Mouse (Mus musculus) ovary, postnatal 10 days (tissue): ENCODE data around the gene 4430402I18Rik.

Source experiments
- DNase-seq: peaks from one replicate; pipeline ENCODE4 v3.0.0; 2022; ENCODE audit warnings: low spot score

The 4430402I18Rik gene

DNA sequence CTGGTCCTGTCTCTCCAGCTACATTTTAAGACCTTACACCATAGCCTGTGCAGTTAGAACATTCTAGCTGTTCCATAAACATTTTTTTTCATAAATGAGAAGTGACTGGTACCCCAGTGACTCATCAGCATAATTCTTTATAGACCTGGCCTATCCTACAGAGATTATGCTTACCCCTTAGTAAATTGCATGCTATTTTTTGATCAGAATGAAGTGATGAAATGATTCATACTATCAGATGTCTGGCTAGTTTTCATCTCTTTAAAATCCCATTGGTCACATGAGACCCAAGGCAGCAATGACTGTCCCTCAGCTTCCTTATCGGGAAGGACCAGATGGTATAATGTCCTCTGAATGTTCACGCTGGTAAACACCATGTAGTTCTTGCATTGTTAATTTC is 66.8 kb downstream of the 4430402I18Rik start:
- no peak for DNase-seq

DNA sequence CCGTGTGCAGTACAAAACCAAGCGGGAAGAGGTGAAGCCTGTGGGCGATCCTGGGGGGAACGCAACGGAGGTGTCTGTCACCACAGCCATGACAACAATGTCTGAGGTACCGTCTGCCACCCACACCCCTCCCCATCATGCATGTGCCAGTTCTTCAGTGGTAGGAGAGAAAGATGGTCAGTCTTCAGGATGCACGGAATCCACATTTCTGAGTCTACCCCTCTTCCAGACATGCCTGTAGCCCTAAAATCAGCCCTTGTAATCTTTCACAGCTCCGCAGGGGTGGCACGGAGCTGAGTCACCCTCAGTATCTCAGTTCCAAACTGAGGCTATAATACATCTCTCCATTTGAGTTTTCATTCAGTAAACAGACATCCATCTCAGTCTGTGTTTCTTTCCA is 70.1 kb downstream of the 4430402I18Rik start:
- DNase-seq: no peak

DNA sequence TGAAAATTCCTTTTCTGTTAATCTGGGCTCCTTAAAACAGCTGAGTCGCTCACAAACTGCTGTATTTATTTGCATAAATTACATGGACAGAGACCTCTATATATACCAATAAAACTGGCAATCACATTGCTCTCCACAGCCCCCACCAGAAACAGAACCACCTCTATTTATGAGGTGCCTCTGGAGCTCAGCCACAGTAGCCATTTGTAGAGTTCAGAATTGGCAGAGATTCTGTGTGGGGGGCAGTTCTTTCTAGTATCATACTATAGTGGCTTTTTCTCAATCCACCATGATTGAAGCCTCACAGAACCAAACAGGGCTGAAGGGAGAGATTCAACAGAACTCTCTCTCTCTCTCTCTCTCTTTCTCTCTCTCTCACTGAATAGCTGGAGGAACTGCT is 71.0 kb downstream of the 4430402I18Rik start:
- DNase-seq: no peak

DNA sequence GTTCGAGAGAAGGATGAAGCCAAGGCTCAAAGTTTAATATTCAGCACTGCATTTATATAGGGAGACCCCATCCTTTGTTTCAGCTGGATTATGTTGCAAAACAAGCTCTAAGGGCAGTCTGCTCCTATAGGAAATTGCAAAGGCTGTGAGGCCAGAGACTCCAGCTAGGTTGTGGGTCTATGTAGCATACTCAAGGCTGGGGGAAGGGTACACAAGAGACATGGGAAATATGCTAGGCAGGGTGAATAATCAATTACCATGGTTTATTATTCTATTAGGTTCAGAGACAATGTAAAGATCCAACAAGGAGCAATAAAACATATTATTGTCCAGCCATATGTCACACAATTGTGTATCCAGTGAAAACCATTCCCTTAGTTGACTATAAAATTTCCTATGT is 75.7 kb downstream of the 4430402I18Rik start:
- DNase-seq: no peak

DNA sequence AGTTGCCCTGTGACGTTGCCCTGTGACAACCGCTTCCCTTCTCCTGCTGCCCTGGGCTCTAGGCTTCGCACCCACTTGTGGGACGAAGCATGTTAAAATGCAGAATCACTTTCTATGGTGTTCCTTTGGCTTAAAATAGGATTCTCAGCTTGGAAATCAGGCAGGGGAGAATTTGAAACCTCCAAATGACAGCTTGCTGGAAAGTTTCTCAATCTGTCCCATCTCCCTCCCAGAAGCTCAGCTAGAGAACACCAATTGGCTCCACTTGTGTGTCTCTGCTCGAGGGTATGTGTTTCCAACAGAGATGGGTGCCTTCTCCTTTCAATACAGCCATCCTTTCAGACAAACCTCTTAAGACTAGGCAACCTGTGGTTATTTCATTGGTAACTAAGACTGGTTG is 76.4 kb downstream of the 4430402I18Rik start:
- no peak for DNase-seq

DNA sequence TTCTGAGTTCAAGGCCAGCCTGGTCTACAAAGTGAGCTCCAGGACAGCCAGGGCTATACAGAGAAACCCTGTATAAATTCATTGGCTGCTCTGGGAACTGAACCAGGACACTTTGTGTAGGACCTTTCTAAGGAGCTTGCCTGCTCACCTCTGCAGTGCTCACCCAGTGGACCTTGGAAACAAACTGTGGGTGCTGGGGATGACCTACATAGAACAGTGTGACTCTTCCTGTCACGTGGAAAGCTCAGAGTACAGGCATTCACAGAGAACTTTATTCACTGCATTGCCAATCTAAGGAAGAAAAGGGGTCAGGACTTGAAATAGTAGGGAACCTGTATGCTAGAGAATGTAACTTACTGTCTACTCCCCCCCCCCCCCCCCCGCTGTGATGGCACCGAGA is 78.3 kb downstream of the 4430402I18Rik start:
- DNase-seq: no peak

DNA sequence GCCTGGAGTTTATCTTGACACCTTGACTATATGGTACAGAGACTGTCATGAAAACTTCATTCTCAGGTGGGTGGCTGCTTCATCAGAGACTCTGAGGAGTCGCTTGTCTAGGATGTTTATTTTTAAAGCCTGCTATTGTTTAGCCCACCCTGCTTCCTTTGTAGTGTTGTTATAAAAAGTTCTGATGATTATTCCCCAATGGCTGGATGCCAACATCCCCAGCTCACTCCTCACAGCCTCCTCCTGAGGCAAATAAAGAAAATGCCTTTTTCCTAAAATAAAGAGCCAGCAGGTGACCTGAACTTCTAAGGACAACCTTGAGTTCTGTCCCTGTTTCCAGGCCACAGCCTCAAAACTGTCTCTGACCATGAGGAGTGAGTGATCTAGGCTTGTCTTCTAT is 79.1 kb downstream of the 4430402I18Rik start:
- no peak for DNase-seq

DNA sequence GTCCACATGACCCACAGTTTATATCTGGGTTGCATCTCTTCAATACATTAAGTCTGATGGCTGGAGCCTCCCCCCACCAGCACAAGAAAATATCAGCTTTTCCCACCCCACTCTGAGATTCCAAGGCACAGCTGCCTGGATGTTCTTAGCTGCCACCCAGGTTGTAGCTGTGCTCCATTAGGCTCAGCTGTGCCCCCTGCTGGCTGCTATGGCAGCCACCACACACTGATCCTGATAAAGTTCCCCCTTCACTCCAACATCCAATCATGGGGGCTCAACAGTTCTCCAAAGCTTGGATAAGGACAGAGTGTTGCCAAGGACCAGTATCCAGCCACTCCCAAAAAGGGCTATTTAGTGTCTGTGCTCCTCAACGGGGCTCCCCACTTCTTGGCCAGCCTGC is 84.5 kb downstream of the 4430402I18Rik start:
- DNase-seq: no peak

DNA sequence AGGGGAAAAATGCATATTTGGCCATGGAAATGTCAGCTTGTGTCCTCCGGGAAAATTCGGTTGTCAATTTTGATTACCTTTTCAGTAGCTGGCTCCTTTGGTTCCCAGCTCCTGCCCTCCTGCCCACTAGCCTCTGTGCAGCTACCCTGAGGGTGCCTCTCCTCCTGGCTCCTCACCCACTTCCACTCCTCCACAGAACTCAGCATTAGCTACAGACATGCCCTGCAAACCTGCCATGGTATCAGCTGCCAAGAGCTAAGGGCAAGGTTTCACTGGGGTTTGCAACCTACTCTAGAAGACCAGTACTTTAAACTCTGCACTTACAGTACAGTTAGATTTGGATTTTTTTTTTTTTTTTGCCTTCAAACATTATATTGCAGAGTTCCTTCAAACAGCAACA is 88.1 kb downstream of the 4430402I18Rik start:
- DNase-seq: no peak

DNA sequence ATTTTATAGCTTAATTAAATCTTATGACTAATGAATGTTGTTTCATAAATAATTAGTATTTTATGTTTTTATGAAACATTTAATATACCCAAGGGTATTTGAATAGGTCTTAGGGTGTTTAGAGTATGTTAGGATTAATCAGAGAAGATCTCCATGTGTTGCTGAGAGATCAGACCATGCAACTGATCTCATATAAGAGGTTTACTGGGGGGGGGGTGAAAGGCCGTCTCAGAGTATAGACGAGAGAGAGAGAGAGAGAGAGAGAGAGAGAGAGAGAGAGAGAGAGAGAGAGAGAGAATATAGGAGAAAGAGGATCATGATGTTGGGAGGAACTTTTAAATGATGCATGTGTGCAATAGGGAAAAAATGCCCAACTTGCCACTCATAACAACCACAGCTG is 97.2 kb downstream of the 4430402I18Rik start:
- DNase-seq: no peak

DNA sequence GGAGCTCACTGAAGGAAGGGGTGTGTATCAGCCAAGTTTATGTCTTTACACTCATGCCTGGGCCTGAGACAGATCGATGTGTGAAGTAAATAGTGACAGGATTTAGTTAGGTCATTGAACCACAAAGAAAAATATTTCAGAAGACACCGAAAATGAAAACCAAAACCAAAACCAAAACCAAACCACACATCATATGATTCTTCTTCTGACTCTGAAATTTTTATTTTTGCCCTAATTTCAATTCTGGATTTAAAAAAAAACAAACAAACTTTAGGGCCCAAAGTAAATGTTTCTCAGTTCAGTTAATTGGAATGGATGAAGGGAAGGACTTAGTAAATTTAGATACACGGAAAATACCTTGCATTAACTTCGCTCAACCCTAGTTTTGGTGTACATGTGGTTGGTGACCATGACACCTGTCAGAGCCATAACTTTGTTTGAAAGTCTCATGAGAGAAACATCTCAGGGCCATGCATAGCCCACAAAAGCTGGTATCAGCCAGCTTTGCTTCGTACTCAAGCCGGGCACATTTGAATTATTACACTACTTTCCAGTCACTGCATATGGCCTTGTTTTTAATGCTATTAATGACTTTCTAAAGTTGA is 98.2 kb downstream of the 4430402I18Rik start:
- no peak for DNase-seq

DNA sequence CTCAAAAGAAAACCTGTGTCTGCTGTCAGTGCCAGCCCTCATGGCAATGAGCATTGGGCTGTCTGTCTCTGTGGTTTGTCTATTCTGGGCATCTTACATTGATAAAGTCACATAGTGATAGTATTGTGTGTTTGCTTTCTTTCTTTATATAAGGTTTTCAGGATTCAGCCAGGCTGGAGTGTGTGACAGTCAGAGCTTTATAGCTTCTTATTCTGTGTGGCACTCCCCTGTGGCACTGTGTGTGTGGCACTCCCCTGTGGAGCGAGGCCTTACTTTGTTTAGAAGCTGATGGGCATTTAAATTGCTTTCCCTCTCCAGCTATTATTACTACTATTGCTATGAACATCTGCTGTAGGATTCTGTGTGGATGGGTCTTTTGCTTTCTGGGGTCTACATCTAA is 102.1 kb downstream of the 4430402I18Rik start:
- DNase-seq: no peak

DNA sequence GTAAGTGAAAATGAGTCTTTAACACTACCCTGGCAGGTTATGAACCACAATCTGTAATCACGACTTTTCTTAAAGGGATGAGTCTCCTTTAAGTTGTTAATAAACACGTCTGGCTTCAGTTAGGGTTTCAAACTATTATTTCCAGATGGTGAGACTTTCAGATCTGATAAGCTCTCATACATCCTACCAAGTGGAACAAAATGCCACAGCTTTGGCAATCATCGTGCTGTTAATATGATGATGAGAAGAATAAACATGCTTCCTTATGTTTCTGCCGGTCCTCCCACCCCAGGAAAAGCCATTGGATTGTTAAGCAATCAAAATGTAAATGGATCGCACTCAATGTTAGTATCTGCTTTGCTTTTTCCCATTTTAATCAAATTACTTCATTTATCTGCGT is 102.6 kb downstream of the 4430402I18Rik start:
- DNase-seq: no peak

DNA sequence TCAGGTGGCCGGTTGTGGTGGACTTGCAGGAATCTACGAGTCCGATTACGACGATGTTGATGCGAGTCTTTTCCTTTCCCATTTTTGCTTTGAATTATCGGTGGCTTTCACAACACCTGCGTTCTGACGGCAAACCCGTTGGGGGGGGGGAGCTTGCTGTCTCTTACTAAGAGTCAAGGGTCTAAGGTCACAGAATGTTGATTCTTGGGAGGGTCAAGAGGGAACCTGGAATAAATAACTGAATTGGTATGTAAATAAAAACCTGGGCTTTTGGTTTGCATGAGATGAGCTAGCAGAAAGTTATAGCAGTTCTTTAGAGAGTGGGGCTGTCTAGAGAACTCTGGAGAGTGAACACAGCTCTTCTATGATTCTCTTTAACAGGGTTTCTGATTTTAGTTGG is 104.0 kb downstream of the 4430402I18Rik start:
- no peak for DNase-seq

DNA sequence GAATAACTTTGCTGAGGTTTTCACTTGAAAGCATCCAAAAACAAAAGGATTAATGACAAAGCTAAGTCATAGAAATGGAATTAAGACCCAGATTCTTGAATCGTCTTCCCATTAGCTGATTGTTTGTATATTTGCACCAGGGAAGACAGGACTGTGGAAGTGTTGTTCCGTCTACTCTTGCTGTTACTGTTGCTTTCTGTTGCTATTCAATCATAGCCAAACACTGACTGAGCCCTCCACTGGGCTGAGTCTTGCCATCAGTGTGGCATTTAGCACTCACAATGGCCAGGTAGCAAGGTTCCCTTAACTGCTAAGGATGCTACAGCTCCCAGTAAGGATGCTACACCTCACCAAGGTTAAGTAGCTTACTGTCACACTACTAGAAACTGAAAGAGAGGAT is 107.4 kb downstream of the 4430402I18Rik start:
- no peak for DNase-seq

DNA sequence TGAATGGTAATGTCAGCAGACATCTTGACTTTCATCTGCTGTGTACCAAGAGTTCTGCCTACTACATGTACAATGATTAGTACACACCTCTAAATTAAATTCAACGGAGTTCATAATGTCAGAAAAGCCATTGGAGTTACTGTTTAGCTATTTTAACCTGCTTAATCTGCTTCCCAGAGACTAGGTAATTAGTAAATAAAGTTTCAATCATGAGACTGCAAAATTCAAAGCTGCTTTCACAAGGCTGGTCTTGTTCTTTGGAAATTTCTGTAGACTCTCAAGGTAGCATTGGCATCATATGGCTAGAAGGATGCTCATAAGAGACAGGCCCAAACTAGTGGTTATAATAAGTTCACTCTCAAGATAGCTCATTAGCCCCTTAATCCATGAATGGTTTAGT is 112.8 kb downstream of the 4430402I18Rik start:
- DNase-seq: no peak

DNA sequence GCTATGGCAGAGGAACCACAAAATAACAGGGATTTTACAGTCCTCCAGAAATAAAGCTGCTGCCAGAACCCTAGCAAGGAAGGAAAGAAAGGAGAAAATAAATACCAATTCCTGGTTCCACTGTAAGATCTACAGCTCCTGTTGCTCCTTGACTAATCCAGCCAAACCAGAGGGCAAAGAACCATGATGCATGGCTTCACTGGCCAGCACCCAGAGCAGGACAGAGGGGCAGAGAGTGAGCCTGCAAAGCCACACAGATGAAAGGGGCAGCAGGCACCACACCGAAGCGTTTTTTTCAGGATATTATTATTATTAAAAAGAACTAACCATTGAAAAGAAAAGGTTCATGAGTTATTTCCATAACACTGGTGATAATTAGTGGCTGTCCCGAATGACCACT is 115.6 kb downstream of the 4430402I18Rik start:
- no peak for DNase-seq

DNA sequence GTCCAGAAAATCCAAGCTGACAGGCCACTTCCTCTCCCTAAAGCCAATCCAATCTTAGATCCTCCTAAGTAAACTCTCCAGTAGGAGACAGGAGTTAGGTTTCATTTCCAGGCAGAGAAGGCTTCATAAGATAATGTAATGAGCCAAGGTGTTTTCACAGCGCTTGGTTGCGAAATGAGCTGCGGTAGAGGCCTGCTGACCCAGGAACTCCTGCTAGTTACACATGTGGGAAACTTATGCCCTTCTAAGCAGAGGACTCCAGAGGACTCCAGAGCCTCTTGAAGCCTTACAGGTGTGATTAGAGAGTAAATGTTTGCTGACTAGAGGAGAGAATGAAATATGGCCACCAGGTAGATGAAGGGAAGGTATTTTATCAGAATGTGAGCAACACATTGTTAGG is 117.1 kb downstream of the 4430402I18Rik start:
- no peak for DNase-seq

DNA sequence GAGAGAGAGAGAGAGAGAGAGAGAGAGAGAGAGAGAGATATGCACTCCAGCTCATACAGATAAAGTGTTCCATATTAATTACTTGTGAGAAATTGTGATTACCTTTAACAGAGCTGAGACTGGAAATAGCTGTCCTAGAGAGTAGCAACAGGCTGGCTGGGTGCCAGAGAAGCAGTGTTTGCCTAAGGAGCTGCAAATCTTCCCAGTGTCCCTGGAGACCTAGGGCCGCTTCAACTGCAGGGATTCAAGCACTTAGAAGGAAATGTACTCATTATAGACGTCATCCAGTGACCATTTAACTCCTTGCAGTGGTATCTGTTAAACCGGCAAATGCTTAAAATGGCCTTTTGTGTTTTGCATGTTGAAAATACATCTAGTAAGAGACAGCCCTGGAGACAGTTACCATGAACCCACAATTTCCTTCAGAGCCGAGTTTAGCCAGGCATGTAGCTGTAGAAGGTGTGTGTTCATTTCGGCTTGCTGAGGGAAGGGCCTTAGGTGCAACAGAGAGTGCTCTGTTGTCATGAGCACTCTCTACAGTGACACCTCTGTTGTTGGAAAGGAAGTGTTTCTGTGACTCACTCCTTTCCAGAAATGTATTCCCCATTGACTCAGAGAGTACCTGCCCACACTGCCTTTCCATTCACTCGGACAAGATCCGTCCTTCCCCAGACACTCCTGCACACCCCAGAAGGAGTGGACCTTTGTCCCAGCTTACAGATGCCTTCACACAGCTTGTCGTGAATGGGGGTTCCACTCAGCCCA is 122.5 kb downstream of the 4430402I18Rik start:
- DNase-seq: no peak
